Mouse (Mus musculus) limb, embryonic 12.5 days (tissue): ENCODE data around the gene Ramp3. TPM values are rescaled to one million over a fixed set of nuclear protein-coding genes. Genes with fewer than 3 reads are reported as not detected.

Source experiments
- polyA plus RNA-seq: library from polyadenylated mRNA; unstranded; fragments of >200 nt; fragmentation: Nextera tagmentation; extraction: Ambion mirVana; gene quantifications from 2 replicates; pipeline ENCODE4 v1.2.1, GENCODE M21; 2016

The Ramp3 gene
- polyA plus RNA-seq, 1 experiment from 2014 or later, result 4.4 TPM

Other genes with a start within 250 kb of the Ramp3 start
- gene Ppia, start 243.1 kb upstream of the Ramp3 start, polyA plus RNA-seq, result 5,590 and 5,882 TPM in 2 replicates
- gene H2afv, start 214.1 kb upstream of the Ramp3 start, polyA plus RNA-seq, result 763 and 824 TPM in 2 replicates
- gene Purb, start 182.6 kb upstream of the Ramp3 start, polyA plus RNA-seq, result 22.6 TPM in 2 replicates
- 0.66 and 1.8 TPM in 2 replicates for gene Myo1g, start 137.6 kb upstream of the Ramp3 start, polyA plus RNA-seq
- gene Ccm2, start 111.6 kb upstream of the Ramp3 start, polyA plus RNA-seq, result 98.0 and 100 TPM in 2 replicates
- 1.5 TPM in 2 replicates for gene Nacad, start 52.5 kb upstream of the Ramp3 start, polyA plus RNA-seq
- gene Tbrg4, start 32.5 kb upstream of the Ramp3 start, polyA plus RNA-seq, result 44.3 and 46.4 TPM in 2 replicates
- gene Wap, start 19.9 kb upstream of the Ramp3 start, polyA plus RNA-seq, result not detected in 2 replicates
- not detected in 2 replicates for gene Gm11983, start 179.1 kb downstream of the Ramp3 start, polyA plus RNA-seq